Mouse (Mus musculus) kidney, adult 2 months (tissue): ENCODE results near the gene Rgs16.

Experiments used
- CTCF ChIP-seq: fragments of 200-500 bp; conservative IDR thresholded peaks from 2 replicates; pipeline ENCODE4 v1.5.1; 2011; ENCODE audit warnings: low read depth, mild to moderate bottlenecking, control low read depth, low read length, moderate library complexity, mixed read lengths; ENCODE audit not compliant: insufficient read depth, insufficient read length
- POLR2A ChIP-seq: fragments of 200-500 bp; IDR thresholded peaks from one replicate; pipeline ENCODE4 v1.6.1; 2011; ENCODE audit warnings: low read depth, low read length, control low read depth

- TF ChIP-seq CTCF = no peak
- no peak for TF ChIP-seq POLR2A
Observed at GRCm38 (mm10) chr1:153739437-153740015, 623 bp upstream of the Rgs16 start.
